Mouse (Mus musculus) lung, adult 2 months (tissue): ENCODE measurements around the gene Rpl9-ps6.

Source experiments
- CTCF ChIP-seq: fragments of 200-500 bp; IDR thresholded peaks from 2 replicates; pipeline ENCODE4 v1.5.1; 2011; ENCODE audit warnings: mild to moderate bottlenecking, low read length, control low read depth; ENCODE audit not compliant: insufficient read depth
- POLR2A ChIP-seq: fragments of 200-500 bp; IDR thresholded peaks from 2 replicates; pipeline ENCODE4 v1.6.1; 2011; ENCODE audit warnings: low read depth, mild to moderate bottlenecking, control low read depth, low read length, borderline replicate concordance; ENCODE audit errors: extremely low read depth

- TF ChIP-seq POLR2A: no peak
- TF ChIP-seq CTCF: no peak
These were observed 35.0 kb upstream of the Rpl9-ps6 start for GRCm38 (mm10) chr19:32501414-32501813.
